8 mouse cellular contexts compared by ENCODE assay signal in the genomic region with DNA sequence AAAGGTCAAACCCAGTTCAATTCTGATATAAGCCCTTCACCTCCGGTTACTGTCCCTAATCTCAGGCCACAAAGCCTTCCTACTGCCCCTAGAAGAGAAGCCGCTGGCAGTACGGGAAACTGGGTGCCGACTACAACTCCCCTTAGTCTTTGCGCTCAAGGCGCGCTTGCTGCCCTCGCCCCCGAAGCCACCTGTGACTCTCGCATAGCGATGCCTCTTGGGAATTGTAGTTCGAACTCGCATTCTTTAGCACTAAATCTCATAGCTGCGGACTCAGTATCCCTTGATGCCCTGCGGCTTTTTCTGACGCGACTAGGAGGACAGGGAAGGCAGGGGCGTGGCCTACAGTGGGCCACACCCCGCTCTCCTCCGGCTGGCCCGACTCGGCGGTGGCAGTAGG. TPM values are rescaled to one million over a fixed set of nuclear protein-coding genes. Genes with fewer than 3 reads are reported as not detected.
DNase-seq lines count a peak whose midpoint lies in the region; ATAC-seq lines count a peak whose summit lies in the region.

Gene Gtpbp2 (plus strand): TSS at position 347 of the 400 bp plus-strand sequence.

- H3K27me3 ChIP-seq in hindbrain, embryonic 11.5 days (ENCODE audit: control insufficient read depth, insufficient read depth, low read length), result no peaks in the 10 kb centered on the region

- H3K9me3 ChIP-seq in hindbrain, embryonic 11.5 days (ENCODE audit: control insufficient read depth, low read length), result no peaks in the 10 kb centered on the region

- H3K4me2 ChIP-seq in hindbrain, embryonic 11.5 days (replicated peaks; ENCODE audit: low read depth, low read length), result peak within 1 kb of the TSS; percentile 71

- H3K36me3 ChIP-seq in hindbrain, embryonic 11.5 days (ENCODE audit: control insufficient read depth, insufficient read depth, low read length), result no peaks in the 10 kb centered on the region

- 0 out of 2 replicates have a peak, but pooled peaks cover 3% of the 10 kb centered on the region for H3K4me1 ChIP-seq in hindbrain, embryonic 11.5 days (replicated peaks; ENCODE audit: control insufficient read depth, insufficient read depth, low read length)

- H3K4me3 ChIP-seq in hindbrain, embryonic 11.5 days (ENCODE audit: low read depth, low read length), result peak within 1 kb of the TSS; percentile 71

- H3K9ac ChIP-seq in hindbrain, embryonic 11.5 days (ENCODE audit: low read depth, low read length), result peak within 1 kb of the TSS; percentile 79

- H3K27ac ChIP-seq in hindbrain, embryonic 11.5 days (ENCODE audit: low read depth, low read length), result peak within 1 kb of the TSS; percentile 56

- DNase-seq in NIH3T3 (ENCODE audit: low read depth), result peak; percentile 99
- DNase-seq in cerebellum, adult 9-11 months, result peak; percentile 99
- peak; percentile 99 for DNase-seq in frontal cortex, adult 2 months (ENCODE audit: extremely low spot score in 1 of 2, low spot score in 1 of 2)
- DNase-seq in hindbrain, embryonic 11.5 days (ENCODE audit: low spot score), result peak; percentile 99
- peak; percentile 92 for DNase-seq in layer of hippocampus, postnatal 10 days (ENCODE audit: low spot score in 2 of 2)
- peak; percentile 99 for DNase-seq in lung, postnatal 10 days
- peak; percentile 100 for DNase-seq in retina, embryonic 14.5 days (ENCODE audit: low spot score)
- DNase-seq in thymus, postnatal 4 days, result peak; percentile 95

- peak; percentile 97 for ATAC-seq in hindbrain, embryonic 11.5 days (ENCODE audit: low FRiP score)

- under 1% methylated on average over 23 of the region's 23 CpGs for WGBS in hindbrain, embryonic 11.5 days

RNA-seq across cellular contexts. Expression of gene Gtpbp2, which starts in this region (rescaled TPM):
- 151 and 168 TPM in 2 replicates for polyA plus RNA-seq in frontal cortex, adult 2 months (2012; rRNA removed)
- 23.3 and 27.2 TPM in 2 replicates for polyA plus RNA-seq in hindbrain, embryonic 11.5 days (2014; fragmentation: Nextera tagmentation; extraction: Ambion mirVana)
- 100 to 1,000 TPM in 1 of 2 experiments, 10 to 100 TPM in 1; 86.9 to 100 TPM for total RNA-seq in layer of hippocampus, postnatal 10 days (2021)

Comparison
In these comparisons a context has a peak if more than half of its experiments do, and no peak if none do; other contexts are left out.
1. Peak in every context shown above with its lines: DNase-seq, ATAC-seq, H3K4me3 ChIP-seq and H3K27ac ChIP-seq.